In genomic region chr11:55878631-55879030, GRCm38 (mm10) we compare ENCODE assay signal across 18 mouse cellular contexts.
"Had no signal": no experiment of that assay in that cellular context is flagged by ENCODE, and none has a peak within 500 bp of the region (broad histone marks: within the 10 kb centered on the region; RNA-seq: fewer than 3 reads in every experiment).

No protein-coding gene starts in this region.

- H3K4me1 ChIP-seq: liver, embryonic 13.5 days; liver, embryonic 15.5 days; lung, embryonic 15.5 days; midbrain, embryonic 10.5 days; midbrain, embryonic 12.5 days; neural tube, embryonic 12.5 days; stomach, embryonic 15.5 days had no signal

- H3K4me3 ChIP-seq: liver, embryonic 13.5 days; liver, embryonic 15.5 days; lung, embryonic 15.5 days; midbrain, embryonic 10.5 days; midbrain, embryonic 12.5 days; neural tube, embryonic 12.5 days; stomach, embryonic 15.5 days had no signal

- ATAC-seq: liver, postnatal 0 days; midbrain, embryonic 16.5 days had no signal

- DNase-seq: liver; liver, embryonic 13.5 days; liver, postnatal 0 days; midbrain, embryonic 14.5 days; right cerebral cortex, postnatal 14 days; thymus, adult 2 months; thymus, postnatal 25 days; thymus, postnatal 4 days had no signal

- H3K36me3 ChIP-seq: liver, embryonic 13.5 days; liver, embryonic 15.5 days; lung, embryonic 15.5 days; midbrain, embryonic 10.5 days; midbrain, embryonic 12.5 days; neural tube, embryonic 12.5 days; stomach, embryonic 15.5 days had no signal

- H3K4me2 ChIP-seq: liver, embryonic 11.5 days; liver, embryonic 13.5 days; liver, embryonic 15.5 days; lung, embryonic 15.5 days; midbrain, embryonic 12.5 days; neural tube, embryonic 12.5 days; stomach, embryonic 15.5 days had no signal

- H3K27me3 ChIP-seq: liver, embryonic 13.5 days; liver, embryonic 15.5 days; lung, embryonic 15.5 days; midbrain, embryonic 12.5 days; neural tube, embryonic 12.5 days; stomach, embryonic 15.5 days had no signal

- H3K9me3 ChIP-seq: liver, embryonic 13.5 days; liver, embryonic 15.5 days; lung, embryonic 15.5 days; midbrain, embryonic 10.5 days; midbrain, embryonic 12.5 days; neural tube, embryonic 12.5 days; stomach, embryonic 15.5 days had no signal

- H3K27ac ChIP-seq: liver, embryonic 13.5 days; liver, embryonic 15.5 days; lung, embryonic 15.5 days; macrophage; midbrain, embryonic 10.5 days; midbrain, embryonic 12.5 days; neural tube, embryonic 12.5 days; stomach, embryonic 15.5 days; stomach, postnatal 0 days had no signal

- H3K9ac ChIP-seq: liver, embryonic 13.5 days; liver, embryonic 15.5 days; liver, postnatal 0 days; lung, embryonic 15.5 days; midbrain, embryonic 12.5 days; neural tube, embryonic 12.5 days; stomach, embryonic 15.5 days had no signal
